Mouse (Mus musculus): ENCODE measurements around the gene Map3k5. TPM values are rescaled to one million over a fixed set of nuclear protein-coding genes. Genes with fewer than 3 reads are reported as not detected.

Map3k5 gene
- total and polyA plus RNA-seq, 3 experiments, result 0.35 to 0.97 TPM; not detected in 1

- TF ChIP-seq CHD1 (IDR thresholded peaks at IDR 0.05; ENCODE audit: low read depth, low read length), result no peak
- no peak for TF ChIP-seq ETS1 (IDR thresholded peaks at IDR 0.05; ENCODE audit: low read depth, low read length)
These were observed 87.0 kb downstream of the Map3k5 start (continued) for GRCm38 (mm10) chr10:20021256-20021655.

- H3K9me3 ChIP-seq (replicated peaks; ENCODE audit: insufficient read depth, low read length), result no peaks in the 10 kb centered on the region
- H3K79me2 ChIP-seq (ENCODE audit: control insufficient read depth, insufficient read depth, low read length, poor library complexity), result no peaks in the 10 kb centered on the region
- no peak overlapping the region for H3K27ac ChIP-seq (ENCODE audit: control insufficient read depth, low read depth, low read length)
- H3K27me3 ChIP-seq (ENCODE audit: control insufficient read depth in 1 of 2, insufficient read depth in 2 of 2, low read length in 2 of 2), result no peaks in the 10 kb centered on the region
- no peaks in the 10 kb centered on the region for H3K4me1 ChIP-seq (ENCODE audit: control insufficient read depth in 1 of 2, insufficient read depth in 2 of 2, low read length in 2 of 2)
- no peak for DNase-seq (ENCODE audit: low read depth, low spot score)
- TF ChIP-seq MXI1 (IDR thresholded peaks at IDR 0.05; ENCODE audit: low read depth, low read length) (no peak), ZMIZ1 (IDR thresholded peaks at IDR 0.05; ENCODE audit: low read depth, low read length) (no peak), KAT2A (conservative IDR thresholded peaks at IDR 0.05; ENCODE audit: low read depth, low read length) (no peak), HCFC1 (IDR thresholded peaks at IDR 0.05; ENCODE audit: low read depth, low read length) (no peak)
- no peak overlapping the region for H3K9ac ChIP-seq (ENCODE audit: control insufficient read depth, low read depth, low read length, poor library complexity, severe bottlenecking)
- H3K36me3 ChIP-seq (ENCODE audit: control insufficient read depth in 1 of 2, insufficient read depth in 2 of 2, low read length in 2 of 2), result no peaks in the 10 kb centered on the region
- H3K4me3 ChIP-seq (ENCODE audit: control insufficient read depth in 1 of 2, insufficient read depth in 1 of 2, low read depth in 2 of 2, low read length in 2 of 2), result no peak overlapping the region
These were observed 87.6 kb downstream of the Map3k5 start for GRCm38 (mm10) chr10:20021670-20022468.

DNA sequence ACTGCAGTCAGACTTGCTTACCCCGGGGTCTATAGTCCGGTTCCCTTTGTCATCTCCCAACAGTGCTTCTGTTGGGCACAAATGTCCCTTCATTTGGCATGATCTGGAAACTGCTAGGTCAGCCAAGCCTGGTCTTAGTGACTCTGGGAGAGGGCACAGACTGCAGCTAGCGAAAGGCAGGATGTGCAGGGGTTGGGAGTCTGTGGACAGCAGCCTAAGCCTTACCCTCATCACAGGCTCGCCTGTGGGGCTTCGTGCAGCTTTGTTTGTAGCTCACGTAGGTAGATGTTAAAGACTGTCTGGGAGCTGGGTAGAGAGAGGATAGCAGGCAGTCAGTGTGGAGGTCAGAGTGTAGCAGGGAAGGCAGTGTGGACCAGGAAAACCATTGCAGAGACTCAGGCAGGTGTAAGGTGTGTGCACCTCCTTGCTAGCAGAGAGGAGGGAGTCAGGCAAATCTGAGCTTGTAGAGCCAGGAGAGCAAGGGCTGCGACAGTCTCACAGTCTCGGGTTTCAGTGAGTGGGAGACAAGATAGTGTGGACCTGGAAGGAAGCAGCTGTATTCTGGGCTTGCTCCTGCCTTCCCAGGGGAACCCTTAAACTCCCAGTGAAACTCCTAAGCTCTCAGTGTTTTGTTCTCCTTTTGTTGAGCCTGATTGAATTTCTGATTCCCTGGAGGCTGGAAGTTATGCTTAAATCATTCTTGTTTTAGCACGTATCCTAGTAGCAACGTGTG, 88.5 kb downstream of the Map3k5 start:
- no peak overlapping the region for H3K9ac ChIP-seq (ENCODE audit: control insufficient read depth, low read depth, low read length, poor library complexity, severe bottlenecking)
- no peaks in the 10 kb centered on the region for H3K36me3 ChIP-seq (ENCODE audit: control insufficient read depth in 1 of 2, insufficient read depth in 2 of 2, low read length in 2 of 2)
- no peaks in the 10 kb centered on the region for H3K4me1 ChIP-seq (ENCODE audit: control insufficient read depth in 1 of 2, insufficient read depth in 2 of 2, low read length in 2 of 2)
- TF ChIP-seq ZKSCAN1 (IDR thresholded peaks at IDR 0.05; ENCODE audit: low read depth, low read length) (no peak), MAFK (IDR thresholded peaks at IDR 0.05; ENCODE audit: borderline replicate concordance, low read depth, low read length) (no peak), POLR2AphosphoS2 (IDR thresholded peaks at IDR 0.05; ENCODE audit: low read length) (no peak), MYC (IDR thresholded peaks at IDR 0.05; ENCODE audit: low read depth, low read length) (no peak), CHD2 (IDR thresholded peaks at IDR 0.05; ENCODE audit: low read length) (no peak), SMC3 (IDR thresholded peaks at IDR 0.05; ENCODE audit: low read depth, low read length) (no peak), JUND (IDR thresholded peaks at IDR 0.05; ENCODE audit: low read depth, low read length) (no peak), USF1 (IDR thresholded peaks at IDR 0.05; ENCODE audit: low read depth, low read length) (no peak)
- no peaks in the 10 kb centered on the region for H3K27me3 ChIP-seq (ENCODE audit: control insufficient read depth in 1 of 2, insufficient read depth in 2 of 2, low read length in 2 of 2)
- no peaks in the 10 kb centered on the region for H3K9me3 ChIP-seq (replicated peaks; ENCODE audit: insufficient read depth, low read length)
- no peak overlapping the region for H3K27ac ChIP-seq (ENCODE audit: control insufficient read depth, low read depth, low read length)
- no peak for DNase-seq (ENCODE audit: low read depth, low spot score)
- no peak overlapping the region for H3K4me3 ChIP-seq (ENCODE audit: control insufficient read depth in 1 of 2, insufficient read depth in 1 of 2, low read depth in 2 of 2, low read length in 2 of 2)
- H3K79me2 ChIP-seq (ENCODE audit: control insufficient read depth, insufficient read depth, low read length, poor library complexity), result no peaks in the 10 kb centered on the region
